In the genomic region with DNA sequence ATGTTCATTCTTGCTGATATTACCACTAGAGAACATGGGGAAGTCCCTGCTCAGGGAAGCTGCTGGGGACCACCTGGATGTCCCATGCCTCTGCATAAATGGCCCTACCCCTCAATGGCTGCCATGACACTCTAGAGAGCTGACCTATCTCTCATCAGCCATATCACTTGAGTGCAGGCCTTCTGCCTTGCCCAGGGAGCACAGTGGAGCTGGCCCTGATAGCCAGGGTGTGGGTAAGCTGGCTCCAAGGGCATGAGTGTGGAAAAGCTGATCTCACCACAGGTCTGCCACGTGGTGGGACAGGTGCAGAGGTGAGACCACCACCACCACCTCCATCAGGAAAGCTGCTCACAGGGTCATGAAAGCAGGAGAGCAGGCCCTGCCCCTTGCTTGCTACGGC, we compare ENCODE assay signal across 26 mouse cellular contexts. TPM values are rescaled to one million over a fixed set of nuclear protein-coding genes. Genes with fewer than 3 reads are reported as not detected.
"Had no signal": no experiment of that assay in that cellular context is flagged by ENCODE, and none has a peak within 500 bp of the region (broad histone marks: within the 10 kb centered on the region; RNA-seq: fewer than 3 reads in every experiment).

No protein-coding gene starts in this region.

- H3K4me2 ChIP-seq: heart, embryonic 13.5 days; heart, embryonic 15.5 days; hindbrain, embryonic 12.5 days; hindbrain, embryonic 14.5 days; intestine, embryonic 15.5 days; limb, embryonic 13.5 days; limb, embryonic 15.5 days had no signal

- H3K4me1 ChIP-seq: heart, embryonic 13.5 days; heart, embryonic 15.5 days; hindbrain, embryonic 10.5 days; hindbrain, embryonic 12.5 days; intestine, embryonic 15.5 days; limb, embryonic 13.5 days; limb, embryonic 15.5 days had no signal

- H3K27me3 ChIP-seq: heart, embryonic 13.5 days; heart, embryonic 15.5 days; hindbrain, embryonic 12.5 days; intestine, embryonic 15.5 days; limb, embryonic 15.5 days had no signal

- H3K27ac ChIP-seq: gastrocnemius, adult 2 months; heart, embryonic 13.5 days; heart, embryonic 15.5 days; hindbrain, embryonic 10.5 days; hindbrain, embryonic 12.5 days; hindbrain, embryonic 14.5 days; intestine, embryonic 15.5 days; layer of hippocampus, adult 2 months; limb, embryonic 13.5 days; limb, embryonic 15.5 days; liver, embryonic 14.5 days had no signal

- ATAC-seq: forebrain, embryonic 16.5 days; hindbrain, embryonic 16.5 days; inflammation-experienced regulatory T-cells, adult 6 months; intestine, embryonic 15.5 days; intestine, postnatal 0 days had no signal

- H3K36me3 ChIP-seq: heart, embryonic 13.5 days; heart, embryonic 15.5 days; hindbrain, embryonic 10.5 days; hindbrain, embryonic 12.5 days; intestine, embryonic 15.5 days; limb, embryonic 13.5 days; limb, embryonic 15.5 days had no signal

- H3K4me3 ChIP-seq: gastrocnemius, adult 2 months; heart, embryonic 13.5 days; heart, embryonic 15.5 days; hindbrain, embryonic 10.5 days; hindbrain, embryonic 12.5 days; intestine, embryonic 15.5 days; layer of hippocampus, adult 2 months; limb, embryonic 13.5 days; limb, embryonic 15.5 days had no signal

- DNase-seq: gastrocnemius, adult 2 months; gastrocnemius, postnatal 10 days; gastrocnemius, postnatal 25 days; heart, postnatal 14 days; kidney, adult 18-20 months; kidney, adult 8-10 months; kidney, postnatal 10 days; kidney, postnatal 25 days; kidney, postnatal 4 days; layer of hippocampus, postnatal 36 days; left cerebral cortex, postnatal 4 days had no signal

- H3K9ac ChIP-seq: heart, embryonic 13.5 days; heart, embryonic 15.5 days; hindbrain, embryonic 12.5 days; hindbrain, embryonic 14.5 days; intestine, embryonic 15.5 days; limb, embryonic 13.5 days; limb, embryonic 15.5 days; liver, embryonic 14.5 days had no signal

- H3K9me3 ChIP-seq: heart, embryonic 13.5 days; heart, embryonic 15.5 days; hindbrain, embryonic 10.5 days; hindbrain, embryonic 12.5 days; intestine, embryonic 15.5 days; limb, embryonic 13.5 days; limb, embryonic 15.5 days had no signal

RNA-seq across cellular contexts. Expression of gene Cacna2d3, which starts 17.1 kb away (rescaled TPM):
- total RNA-seq: granulocyte monocyte progenitor cell, adult 5-6 weeks had no signal
